Mouse (Mus musculus) bone marrow macrophage, adult 2 months (primary cell): ENCODE data around the gene Galnt6.

Experiments
- CTCF ChIP-seq: IDR thresholded peaks from 2 replicates; pipeline ENCODE4 v1.5.1; 2012; ENCODE audit warnings: low read depth, mild to moderate bottlenecking, low read length, moderate library complexity
- POLR2A ChIP-seq: IDR thresholded peaks from 2 replicates; pipeline ENCODE4 v1.6.1; 2012; ENCODE audit warnings: mild to moderate bottlenecking, low read depth, low read length, borderline replicate concordance

DNA sequence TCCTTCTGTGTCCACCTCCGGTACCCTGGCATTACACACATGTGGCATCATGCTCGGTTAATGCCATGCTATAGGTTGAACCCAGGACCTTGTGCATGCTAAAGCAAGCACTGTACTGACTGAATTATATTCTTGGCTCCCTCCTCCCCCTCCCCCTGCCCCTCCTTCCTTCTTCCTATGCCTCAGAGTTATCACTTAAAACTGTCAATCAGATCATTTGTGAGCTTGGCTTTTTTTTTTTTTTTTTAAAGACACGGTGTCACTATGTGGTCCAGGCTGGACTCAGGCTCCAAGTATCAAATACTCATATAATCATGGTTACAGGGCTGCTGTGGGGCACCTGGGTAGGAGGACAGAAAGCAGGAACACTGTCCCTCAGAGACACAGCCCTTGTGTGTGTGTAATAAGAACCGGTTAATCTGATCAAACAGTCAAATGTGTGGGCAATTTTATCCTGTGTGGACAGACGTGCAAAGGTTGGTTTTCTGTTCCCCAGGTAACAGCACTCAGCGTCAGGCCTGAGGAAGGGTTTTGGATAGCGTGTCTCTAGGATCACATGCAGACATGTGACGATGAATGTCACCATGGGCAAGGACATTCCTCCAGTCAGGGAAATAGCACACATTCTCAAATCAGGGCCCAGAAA, 20.6 kb downstream of the Galnt6 start:
- TF ChIP-seq CTCF, result no peak
- no peak for TF ChIP-seq POLR2A
